Mouse (Mus musculus) midbrain, embryonic 12.5 days (tissue): Measurements from ENCODE around the gene Dpm2. TPM values are rescaled to one million over a fixed set of nuclear protein-coding genes. Genes with fewer than 3 reads are reported as not detected.

Experiments used
- ATAC-seq: fragments of 200-750 bp; cut with Nextera tagmentation; 2 replicates; pipeline ENCODE4 v1.8.0; 2017; ENCODE audit warnings: low read depth, moderate TSS enrichment, moderate library complexity; ENCODE audit not compliant: low FRiP score
- H3K27ac ChIP-seq: fragments of 300-500 bp; sonication (generic); replicated peaks from 2 replicates; pipeline ENCODE4 v1.5.1; 2016; ENCODE audit warnings: mild to moderate bottlenecking
- H3K27me3 ChIP-seq: fragments of 300-500 bp; sonication (generic); 2 replicates; pipeline ENCODE4 v1.6.1; 2016; ENCODE audit warnings: mild to moderate bottlenecking
- H3K36me3 ChIP-seq: fragments of 300-500 bp; sonication (generic); 2 replicates; pipeline ENCODE4 v1.6.1; 2016
- H3K4me1 ChIP-seq: fragments of 300-500 bp; sonication (generic); 2 replicates; pipeline ENCODE4 v1.6.1; 2016
- H3K4me2 ChIP-seq: fragments of 300-500 bp; sonication (generic); replicated peaks from 2 replicates; pipeline ENCODE4 v1.6.1; 2016; ENCODE audit warnings: mild to moderate bottlenecking, moderate library complexity
- H3K4me3 ChIP-seq: fragments of 300-500 bp; sonication (generic); 2 replicates; pipeline ENCODE4 v1.5.1; 2016; ENCODE audit warnings: mild to moderate bottlenecking
- H3K9ac ChIP-seq: fragments of 300-500 bp; sonication (generic); replicated peaks from 2 replicates; pipeline ENCODE4 v1.6.1; 2016; ENCODE audit warnings: mild to moderate bottlenecking, moderate library complexity
- H3K9me3 ChIP-seq: fragments of 300-500 bp; sonication (generic); 2 replicates; pipeline ENCODE4 v1.6.1; 2016; ENCODE audit warnings: mild to moderate bottlenecking
- WGBS: fragments of 180-500 bp; shearing (Covaris S2); methylation state at CpG from one replicate; pipeline ENCODE4 v1.1.7; 2016; 5-methylcytosine and 5-hydroxymethylcytosine counted together
- polyA plus RNA-seq: library from polyadenylated mRNA; unstranded; fragments of >200 nt; fragmentation: Nextera tagmentation; extraction: Ambion mirVana; gene quantifications from 2 replicates; pipeline ENCODE4 v1.2.1, GENCODE M21; 2016

The Dpm2 gene
- polyA plus RNA-seq = 109 and 121 TPM in 2 replicates

DNA sequence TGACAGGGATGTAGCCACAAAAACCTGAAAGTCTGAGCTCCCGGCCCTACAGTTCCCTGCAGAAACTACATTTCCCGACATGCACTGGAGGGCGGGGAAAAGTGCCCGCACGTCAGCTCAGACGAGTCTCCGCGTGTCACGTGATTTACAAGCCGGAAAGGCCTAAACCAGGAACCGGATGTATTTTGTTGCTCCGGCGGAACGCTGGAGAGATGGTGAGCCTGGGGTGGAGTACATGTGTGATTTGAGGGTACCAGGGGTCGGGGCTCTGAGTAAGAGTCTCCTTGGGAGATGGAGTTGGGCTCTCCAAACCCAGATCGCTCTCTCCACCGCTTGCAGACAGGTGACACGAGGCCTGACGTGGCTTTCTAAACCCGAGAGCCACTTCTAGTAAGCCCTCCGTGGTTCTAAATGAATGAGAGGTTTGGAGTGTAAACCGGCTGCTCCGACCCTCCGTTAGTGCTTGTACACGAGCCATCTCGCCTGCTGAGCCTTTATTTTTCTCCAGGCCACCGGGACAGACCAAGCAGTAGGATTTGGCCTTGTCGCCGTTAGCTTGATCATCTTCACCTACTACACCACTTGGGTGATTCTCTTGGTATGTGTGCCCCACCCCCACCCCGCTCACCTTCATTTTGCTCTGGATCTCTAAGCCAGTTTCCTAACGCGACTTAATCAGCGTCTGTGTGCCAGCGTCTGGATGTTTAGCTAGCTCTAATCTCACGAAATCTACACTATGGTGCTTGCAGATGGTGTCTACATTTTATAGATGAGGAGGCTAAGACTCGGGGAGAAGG is at the start of gene Dpm2:
Dpm2 (plus strand) TSS at position 161 of the 797 bp plus-strand sequence.
- WGBS = 2% methylated on average over 36 of the region's 36 CpGs
- H3K9ac ChIP-seq = peak within 1 kb of the TSS; percentile 77
- H3K9me3 ChIP-seq = no peaks in the 10 kb centered on the region
- H3K4me1 ChIP-seq = peaks cover 25% of the 10 kb centered on the region
- ATAC-seq = peak; percentile 74
- peak within 1 kb of the TSS; percentile 76 for H3K4me3 ChIP-seq
- peak within 1 kb of the TSS; percentile 95 for H3K4me2 ChIP-seq
- H3K27ac ChIP-seq = peak within 1 kb of the TSS; percentile 46
- no peaks in the 10 kb centered on the region for H3K27me3 ChIP-seq
- H3K36me3 ChIP-seq = peaks cover 33% of the 10 kb centered on the region

DNA sequence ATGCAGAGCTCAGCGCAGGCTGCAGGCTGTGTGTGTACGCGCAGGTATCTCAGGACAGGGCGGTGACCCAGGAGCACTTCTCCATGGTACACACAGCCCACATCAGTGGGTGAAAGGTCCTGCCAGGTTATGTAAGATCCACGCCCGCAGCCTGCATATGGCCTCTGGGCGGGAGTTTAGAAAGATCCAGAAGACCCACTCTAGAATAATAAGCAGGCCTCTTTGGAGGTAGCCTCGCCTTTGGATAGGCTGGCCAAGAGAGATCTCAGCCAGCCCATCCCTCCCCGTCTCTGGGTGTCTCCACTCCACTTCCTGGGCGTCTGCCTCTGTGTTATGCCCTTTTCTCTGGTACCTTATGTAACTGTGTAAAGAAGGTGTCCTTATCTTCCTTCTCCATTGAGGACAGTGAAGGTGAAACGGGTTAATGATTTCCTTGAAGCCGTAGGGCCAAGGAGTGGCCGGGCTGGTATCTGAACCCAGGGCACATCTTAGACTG is 46.1 kb upstream of the Dpm2 start:
- Histone ChIP-seq H3K4me1 (no peaks in the 10 kb centered on the region), H3K4me2 (no peak overlapping the region), H3K27ac (no peak overlapping the region), H3K9ac (no peak overlapping the region), H3K27me3 (no peaks in the 10 kb centered on the region), H3K4me3 (no peak overlapping the region), H3K36me3 (no peaks in the 10 kb centered on the region), H3K9me3 (no peaks in the 10 kb centered on the region)
- 89% methylated on average over 13 of the region's 13 CpGs for WGBS
- no peak for ATAC-seq

GRCm38 (mm10) chr2:32525816-32526215 is 44.8 kb upstream of the Dpm2 start:
- Histone ChIP-seq H3K27me3 (no peaks in the 10 kb centered on the region), H3K9me3 (no peaks in the 10 kb centered on the region), H3K27ac (no peak overlapping the region), H3K36me3 (no peaks in the 10 kb centered on the region), H3K4me2 (no peak overlapping the region), H3K4me1 (no peaks in the 10 kb centered on the region), H3K4me3 (no peak overlapping the region), H3K9ac (no peak overlapping the region)
- no peak for ATAC-seq
- WGBS = 92% methylated on average over 12 of the region's 12 CpGs

DNA sequence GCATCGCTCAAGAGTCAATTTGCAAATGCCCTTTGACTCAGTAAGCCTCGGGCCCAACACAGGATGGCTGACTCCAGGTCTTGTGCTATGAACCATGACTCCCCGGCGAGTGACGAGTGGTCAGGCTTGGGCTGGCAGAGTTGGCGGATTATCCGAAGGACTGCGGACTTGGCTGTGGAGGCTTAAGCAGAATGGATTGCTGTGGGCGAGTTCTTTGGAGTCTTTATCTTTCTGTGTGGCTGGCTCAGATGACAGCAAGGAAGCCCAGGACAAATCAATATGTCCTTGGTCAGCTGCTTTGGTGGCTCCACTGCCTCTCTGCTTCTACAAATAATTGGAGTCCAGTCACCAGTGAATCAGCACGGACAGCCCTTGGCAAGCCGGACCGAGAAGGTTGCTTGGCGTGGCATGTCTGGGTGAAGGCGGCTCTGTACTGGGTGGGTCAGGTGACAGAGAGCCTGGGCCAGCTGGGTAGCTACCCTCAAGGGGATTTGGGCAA is 43.1 kb upstream of the Dpm2 start:
- H3K4me1 ChIP-seq = no peaks in the 10 kb centered on the region
- H3K27ac ChIP-seq = no peak overlapping the region
- H3K27me3 ChIP-seq = no peaks in the 10 kb centered on the region
- H3K9me3 ChIP-seq = no peaks in the 10 kb centered on the region
- no peak overlapping the region for H3K4me2 ChIP-seq
- H3K4me3 ChIP-seq = no peak overlapping the region
- no peak for ATAC-seq
- no peaks in the 10 kb centered on the region for H3K36me3 ChIP-seq
- no peak overlapping the region for H3K9ac ChIP-seq
- 58% methylated on average over 14 of the region's 14 CpGs for WGBS

GRCm38 (mm10) chr2:32528326-32528725 is 42.3 kb upstream of the Dpm2 start:
- H3K27me3 ChIP-seq = no peaks in the 10 kb centered on the region
- no peak for ATAC-seq

DNA sequence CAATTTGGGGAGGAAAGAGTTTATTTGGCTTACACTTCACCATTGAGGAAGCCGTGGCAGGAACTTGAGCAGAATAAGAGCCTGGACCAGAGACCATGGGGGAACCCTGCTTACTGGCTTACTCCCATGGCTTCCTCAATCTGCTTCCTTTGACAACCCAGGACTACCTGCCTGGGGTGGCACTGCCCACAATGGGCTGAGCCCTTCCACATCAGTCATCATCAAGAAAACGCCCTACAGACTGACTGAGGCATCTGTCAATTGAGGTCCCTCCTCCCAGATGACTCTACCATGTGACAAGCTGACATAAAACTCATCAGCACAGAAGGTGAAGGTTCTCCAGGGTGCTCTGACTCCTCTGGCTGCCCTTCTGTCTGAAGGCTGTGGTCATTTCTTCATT is 40.2 kb upstream of the Dpm2 start:
- no peak overlapping the region for H3K9ac ChIP-seq
- H3K27ac ChIP-seq = no peak overlapping the region
- no peak for ATAC-seq
- peaks cover 15% of the 10 kb centered on the region for H3K4me1 ChIP-seq
- H3K36me3 ChIP-seq = no peaks in the 10 kb centered on the region
- no peak overlapping the region for H3K4me3 ChIP-seq
- 77% methylated on average over 2 of the region's 2 CpGs for WGBS
- H3K27me3 ChIP-seq = 0 out of 2 replicates have a peak, but pooled peaks cover 4% of the 10 kb centered on the region
- no peaks in the 10 kb centered on the region for H3K9me3 ChIP-seq
- no peak overlapping the region for H3K4me2 ChIP-seq

More at GRCm38 (mm10) chr2:32528326-32528725, 42.3 kb upstream of the Dpm2 start:
- Histone ChIP-seq H3K27ac (no peak overlapping the region), H3K4me1 (0 out of 2 replicates have a peak, but pooled peaks cover under 1% of the 10 kb centered on the region), H3K4me3 (no peak overlapping the region), H3K9ac (no peak overlapping the region), H3K36me3 (no peaks in the 10 kb centered on the region), H3K4me2 (no peak overlapping the region), H3K9me3 (no peaks in the 10 kb centered on the region)
- 92% methylated on average over 1 of the region's 1 CpGs for WGBS

- Histone ChIP-seq H3K4me3 (no peak overlapping the region), H3K9me3 (no peaks in the 10 kb centered on the region), H3K27me3 (0 out of 2 replicates have a peak, but pooled peaks cover 4% of the 10 kb centered on the region), H3K9ac (0 out of 2 replicates have a peak overlapping the region, but pooled peaks have one; percentile 15), H3K4me2 (no peak overlapping the region), H3K36me3 (no peaks in the 10 kb centered on the region), H3K4me1 (peaks cover 38% of the 10 kb centered on the region), H3K27ac (no peak overlapping the region)
- 96% methylated on average over 2 of the region's 2 CpGs for WGBS
- ATAC-seq = no peak
Measured at GRCm38 (mm10) chr2:32533163-32533562, 37.5 kb upstream of the Dpm2 start.

- WGBS = 11% methylated on average over 13 of the region's 13 CpGs
- ATAC-seq = no peak
- peaks cover 48% of the 10 kb centered on the region for H3K4me1 ChIP-seq
- H3K4me2 ChIP-seq = peak overlapping the region; percentile 76
- peak overlapping the region; percentile 86 for H3K4me3 ChIP-seq
- peak overlapping the region; percentile 93 for H3K27ac ChIP-seq
- H3K9me3 ChIP-seq = no peaks in the 10 kb centered on the region
- H3K9ac ChIP-seq = peak overlapping the region; percentile 66
- no peaks in the 10 kb centered on the region for H3K36me3 ChIP-seq
- H3K27me3 ChIP-seq = 0 out of 2 replicates have a peak, but pooled peaks cover 4% of the 10 kb centered on the region
Measured at GRCm38 (mm10) chr2:32534061-32534732, 36.5 kb upstream of the Dpm2 start.

GRCm38 (mm10) chr2:32534733-32535471 is 35.8 kb upstream of the Dpm2 start, which contains the start of gene Fam102a:
TSS of gene Fam102a (plus strand) at chr2:32535332.
- Histone ChIP-seq H3K36me3 (no peaks in the 10 kb centered on the region), H3K9me3 (no peaks in the 10 kb centered on the region), H3K4me3 (peak within 1 kb of the TSS; percentile 86), H3K27ac (peak within 1 kb of the TSS; percentile 93), H3K27me3 (0 out of 2 replicates have a peak, but pooled peaks cover 4% of the 10 kb centered on the region), H3K4me2 (peak within 1 kb of the TSS; percentile 76), H3K9ac (peak within 1 kb of the TSS; percentile 92), H3K4me1 (peaks cover 55% of the 10 kb centered on the region)
- WGBS = under 1% methylated on average over 67 of the region's 67 CpGs
- ATAC-seq = peak; percentile 94

GRCm38 (mm10) chr2:32535501-32535991 is 35.1 kb upstream of the Dpm2 start:
- Histone ChIP-seq H3K4me1 (peaks cover 55% of the 10 kb centered on the region), H3K9ac (peak overlapping the region; percentile 92), H3K4me2 (peak overlapping the region; percentile 76), H3K27me3 (0 out of 2 replicates have a peak, but pooled peaks cover 4% of the 10 kb centered on the region), H3K9me3 (no peaks in the 10 kb centered on the region), H3K27ac (peak overlapping the region; percentile 89), H3K36me3 (no peaks in the 10 kb centered on the region), H3K4me3 (peak overlapping the region; percentile 86)
- ATAC-seq = no peak; the same call in 1 of the 2 replicates
- WGBS = 0% methylated on average over 30 of the region's 56 CpGs

DNA sequence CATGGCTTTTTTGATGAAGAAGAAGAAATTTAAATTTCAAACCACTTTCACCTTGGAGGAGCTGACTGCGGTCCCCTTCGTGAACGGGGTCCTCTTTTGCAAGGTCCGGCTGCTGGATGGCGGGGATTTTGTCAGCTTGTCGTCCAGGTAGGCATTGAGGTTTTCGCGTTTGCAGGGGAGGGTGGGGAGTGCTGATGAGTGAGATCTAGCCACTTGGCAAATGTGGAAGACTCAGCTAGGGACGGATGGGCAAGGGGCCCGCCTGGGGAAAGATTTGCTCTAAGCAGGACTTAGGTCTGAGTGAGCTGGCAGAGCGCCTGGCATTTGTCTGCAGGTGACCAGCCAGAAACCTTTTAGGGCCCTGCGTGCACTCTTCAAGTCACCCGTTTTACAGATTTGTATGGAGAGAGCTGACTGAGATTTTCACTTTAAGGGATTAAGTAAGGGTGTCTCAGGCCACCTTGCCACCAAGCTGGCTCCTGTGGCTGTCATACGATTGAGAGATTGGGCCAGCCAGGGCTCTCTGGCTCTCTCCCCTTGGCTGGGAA is 34.5 kb upstream of the Dpm2 start:
- peak overlapping the region; percentile 43; the same call in 1 of the 2 replicates for H3K27ac ChIP-seq
- no peak for ATAC-seq
- H3K4me3 ChIP-seq = peak overlapping the region; percentile 86
- H3K9ac ChIP-seq = peak overlapping the region; percentile 92
- peaks cover 55% of the 10 kb centered on the region for H3K4me1 ChIP-seq
- no peaks in the 10 kb centered on the region for H3K36me3 ChIP-seq
- H3K4me2 ChIP-seq = peak overlapping the region; percentile 76
- H3K9me3 ChIP-seq = no peaks in the 10 kb centered on the region
- 2% methylated on average over 14 of the region's 14 CpGs for WGBS
- 0 out of 2 replicates have a peak, but pooled peaks cover 4% of the 10 kb centered on the region for H3K27me3 ChIP-seq
